Mouse (Mus musculus) heart, postnatal 14 days (tissue): ENCODE measurements around the gene Rtl6. TPM values are rescaled to one million over a fixed set of nuclear protein-coding genes. Genes with fewer than 3 reads are reported as not detected.
A peak's percentile ranks its signal among the peaks of the same experiment; 100 is the strongest.

Experiments
- DNase-seq, 2 experiments: peaks; one replicate each; pipeline ENCODE4 v3.0.0; 2021 to 2022
- intact Hi-C: fragments of 180-260 bp; cut with DNase I; formaldehyde crosslinking; loops from one replicate; pipeline ENCODE4 v1.15.1; 2025
- long read RNA-seq, 2 experiments: library from polyadenylated mRNA; stranded (forward); transcript quantifications; one replicate each; pipeline ENCODE4 v2.0.0; 2021
- total RNA-seq, 2 experiments: library from RNA; stranded (reverse); gene quantifications; 2 replicates each; pipeline ENCODE4 v1.2.3; 2021

Gene Rtl6
- total RNA-seq = 1 to 10 TPM; 7.2 to 7.4 TPM
- long read RNA-seq, experiment 1, full-length matches to known transcripts = 19 of 19 reads
- long read RNA-seq, experiment 1, partial matches to known transcripts = 0 of 19 reads
- long read RNA-seq, experiment 1, other reads (novel, unspliced or antisense) = 0 of 19 reads
- long read RNA-seq, experiment 2, full-length matches to known transcripts = 8 of 8 reads
- long read RNA-seq, experiment 2, partial matches to known transcripts = 0 of 8 reads
- long read RNA-seq, experiment 2, other reads (novel, unspliced or antisense) = 0 of 8 reads

DNA sequence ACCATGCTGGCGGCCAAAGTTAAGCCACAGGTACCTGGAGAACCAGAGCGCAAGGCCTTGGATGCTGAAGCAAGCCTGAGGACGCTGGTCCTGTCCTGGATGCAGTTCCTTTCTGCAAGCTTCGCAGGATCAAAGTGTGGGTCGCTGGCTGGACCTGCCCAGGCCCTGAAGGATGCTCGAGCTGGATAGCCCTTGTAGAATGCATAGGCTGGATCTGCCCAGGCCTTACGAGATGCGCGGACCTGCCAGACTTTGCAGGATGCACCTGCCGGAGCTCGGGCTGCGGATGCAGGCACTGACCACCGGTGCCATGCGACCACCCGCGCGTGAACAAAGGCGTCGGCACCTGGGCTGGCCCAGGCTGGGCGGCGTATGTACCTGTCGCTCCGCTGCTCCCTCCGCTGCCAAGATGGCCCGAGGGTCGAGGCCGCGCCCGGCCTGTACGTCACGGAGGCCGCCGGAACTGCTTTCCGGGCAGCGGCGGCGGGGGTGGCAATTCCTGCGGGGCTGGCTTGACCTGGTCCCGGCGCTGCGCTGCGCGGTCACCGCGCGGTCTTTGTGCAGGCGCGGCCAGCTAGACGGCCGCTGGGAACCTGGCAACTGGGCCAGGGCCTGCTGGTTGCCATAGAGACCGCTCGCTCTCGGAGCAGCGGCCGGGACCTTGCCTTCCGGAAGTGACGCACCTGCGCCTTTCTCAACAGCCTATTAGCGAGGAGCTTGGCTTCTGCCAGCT is at the start of gene Rtl6:
Rtl6 (minus strand) TSS at position 635 of the 733 bp plus-strand sequence.
- peak; percentile 84 to 87 for DNase-seq
- intact Hi-C loops = no loop called here

DNA sequence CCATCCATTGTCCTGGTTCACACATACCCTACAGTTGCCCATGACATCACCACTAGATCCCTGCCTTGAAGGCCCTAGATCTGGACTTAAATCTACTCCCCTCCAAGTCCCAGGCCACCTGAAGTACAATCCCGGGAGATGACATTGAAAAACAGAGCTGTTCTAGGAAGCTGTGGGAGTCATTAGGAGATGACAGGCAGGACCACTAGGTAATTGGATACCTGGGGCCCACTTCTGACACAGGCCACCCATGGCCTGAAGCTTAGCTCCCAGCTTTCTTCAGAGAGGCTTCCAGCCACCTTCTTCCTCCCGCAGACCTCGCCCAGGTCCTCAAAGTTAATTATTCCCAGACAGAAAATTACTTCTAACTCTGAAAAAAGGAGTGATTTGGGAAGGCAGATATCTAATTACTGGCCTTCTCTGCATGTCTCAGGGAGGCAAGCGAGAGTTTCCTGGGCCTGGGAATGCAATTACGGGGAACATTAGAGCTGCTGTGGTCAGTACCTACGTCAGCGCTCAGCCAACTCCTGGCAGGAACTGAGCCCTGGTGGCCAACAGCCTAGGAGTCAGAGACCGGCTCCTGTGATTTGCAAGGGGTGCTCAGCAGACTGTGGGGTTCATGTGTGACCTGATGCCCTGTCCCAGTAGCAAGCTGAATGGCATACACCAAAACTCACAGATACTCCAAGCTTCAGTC is 45.8 kb upstream of the Rtl6 start:
- intact Hi-C loops = no loop called here
- no peak for DNase-seq

DNA sequence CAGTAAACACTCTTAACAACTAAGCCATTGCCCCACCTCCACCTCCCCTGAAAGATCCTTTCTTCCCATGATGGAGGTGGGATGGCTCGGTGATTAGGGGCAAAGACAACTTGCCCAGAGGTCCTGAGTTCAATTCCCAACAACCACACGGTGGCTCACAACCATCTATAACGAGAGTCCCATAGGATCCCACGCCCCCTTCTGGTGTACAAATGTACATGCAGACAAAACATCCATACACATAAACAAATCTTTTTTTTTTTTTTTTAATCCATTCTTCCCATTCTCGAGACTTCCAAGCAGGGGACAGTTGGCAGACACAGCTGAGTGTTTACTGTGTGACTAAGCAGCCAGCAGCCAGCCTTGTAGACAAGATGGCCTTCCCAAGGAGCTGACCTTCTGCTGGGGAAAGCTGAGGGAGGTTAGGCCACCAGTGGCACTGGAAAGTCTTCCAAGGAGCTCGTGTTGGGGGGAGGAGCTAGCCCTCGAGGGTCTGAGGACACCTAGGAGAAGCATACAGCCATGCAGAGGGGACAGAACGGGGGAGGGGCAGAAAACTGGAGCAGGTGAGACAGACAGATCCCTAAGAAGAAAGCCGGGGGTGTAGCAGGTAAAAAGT is 43.5 kb upstream of the Rtl6 start:
- intact Hi-C loops = no loop called here
- DNase-seq = no peak

DNA sequence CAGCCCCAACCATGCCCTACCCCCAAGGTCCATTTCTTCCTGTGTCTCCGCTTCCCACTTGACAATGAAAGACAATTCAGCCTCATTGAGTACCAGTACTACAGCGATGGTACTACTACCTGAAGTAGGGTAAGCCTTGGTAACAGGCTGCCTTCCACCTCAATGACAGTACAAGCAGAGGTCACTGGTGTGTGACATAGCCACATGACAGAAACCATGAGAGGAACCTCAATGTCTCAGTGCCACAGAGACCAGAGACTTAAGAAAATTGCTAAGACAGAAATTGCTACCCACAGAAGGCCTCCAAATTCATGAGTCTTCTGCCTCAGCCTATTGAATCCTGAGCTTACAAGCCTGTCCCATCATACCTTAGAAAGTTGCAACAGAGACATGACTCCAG is 41.3 kb upstream of the Rtl6 start:
- DNase-seq = no peak
- intact Hi-C loops = loop anchor here (5.0 kb wide), 1 partner anchor 337 kb away; no protein-coding TSS in a partner anchor

DNA sequence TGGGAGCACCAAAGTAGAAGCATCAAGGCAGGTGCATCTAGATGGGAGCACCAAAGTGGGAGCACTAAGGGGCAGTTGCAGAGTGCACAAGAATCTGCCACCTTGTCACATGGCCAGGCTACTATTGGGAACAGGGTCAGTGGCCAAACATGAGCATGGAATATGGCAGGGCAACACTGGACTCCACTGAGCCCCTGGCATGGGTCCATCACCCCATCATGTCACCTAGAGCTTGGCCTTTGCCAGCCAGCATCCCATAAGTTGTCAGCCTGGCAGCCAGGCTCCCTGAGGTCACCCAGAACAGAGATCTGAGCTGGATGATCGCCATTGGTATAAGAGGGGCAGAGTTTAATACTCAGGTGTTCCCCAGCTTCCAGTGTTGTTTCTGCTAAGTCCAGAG is 40.2 kb upstream of the Rtl6 start:
- DNase-seq = no peak
- intact Hi-C loops = loop anchor here (5.0 kb wide), 1 partner anchor 336 kb away; no protein-coding TSS in a partner anchor

DNA sequence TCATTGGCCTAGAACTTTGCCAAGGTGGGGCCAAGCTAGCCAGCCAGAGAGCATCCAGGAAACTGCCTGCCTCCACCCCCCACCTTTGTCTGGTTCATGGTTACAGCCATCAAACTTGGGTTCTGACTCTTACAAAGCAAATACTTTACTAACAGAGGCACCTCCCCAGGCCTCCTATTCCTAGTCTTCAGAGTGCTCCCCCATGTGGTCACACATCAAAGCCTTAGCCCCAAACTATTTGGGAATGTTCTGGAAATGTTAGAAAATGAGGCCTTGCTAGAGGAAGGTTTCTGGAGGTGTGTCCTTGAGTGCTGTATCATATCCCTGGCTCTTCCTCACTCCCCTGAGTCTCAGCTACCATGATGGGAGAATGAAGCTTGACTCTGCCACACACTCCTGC is 39.4 kb upstream of the Rtl6 start:
- intact Hi-C loops = loop anchor here (5.0 kb wide), 1 partner anchor 335 kb away; no protein-coding TSS in a partner anchor

DNA sequence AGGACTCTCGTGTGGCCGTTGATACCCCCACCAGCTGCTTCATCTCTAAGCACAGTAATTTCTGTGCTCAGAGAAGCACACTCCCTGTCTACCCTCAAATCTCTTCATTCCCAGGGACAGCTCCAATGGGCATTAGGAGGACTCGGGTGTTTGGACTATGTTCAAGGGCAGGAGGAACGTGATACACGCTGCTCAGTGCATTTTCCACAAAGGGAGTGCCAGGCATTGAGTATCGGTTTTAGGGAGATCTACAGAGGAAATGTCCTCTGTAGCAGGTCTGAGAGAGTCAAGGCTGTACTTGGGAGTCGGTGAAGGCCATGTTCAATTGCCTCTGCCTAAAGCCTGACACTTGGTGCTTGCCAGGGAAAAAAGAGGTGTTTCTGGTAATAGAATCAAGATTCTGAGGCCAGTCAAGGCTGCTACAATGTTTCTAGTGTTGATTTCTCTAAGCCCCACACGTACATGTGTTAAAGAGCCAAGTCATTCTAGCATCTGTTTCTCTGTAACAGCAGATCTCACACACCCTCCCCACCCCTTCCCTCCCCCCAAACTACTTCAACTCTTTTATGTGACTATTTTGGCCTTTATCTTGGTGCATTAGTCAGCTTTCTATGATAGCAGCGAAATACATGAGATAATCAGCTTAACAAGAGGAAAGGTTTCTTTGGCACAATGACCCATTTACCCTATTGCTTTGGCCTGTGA is 37.8 kb upstream of the Rtl6 start:
- intact Hi-C loops = loop anchor here (5.0 kb wide), 1 partner anchor 333 kb away; no protein-coding TSS in a partner anchor
- no peak for DNase-seq

More for the DNA sequence above, 39.4 kb upstream of the Rtl6 start:
- DNase-seq = no peak

DNA sequence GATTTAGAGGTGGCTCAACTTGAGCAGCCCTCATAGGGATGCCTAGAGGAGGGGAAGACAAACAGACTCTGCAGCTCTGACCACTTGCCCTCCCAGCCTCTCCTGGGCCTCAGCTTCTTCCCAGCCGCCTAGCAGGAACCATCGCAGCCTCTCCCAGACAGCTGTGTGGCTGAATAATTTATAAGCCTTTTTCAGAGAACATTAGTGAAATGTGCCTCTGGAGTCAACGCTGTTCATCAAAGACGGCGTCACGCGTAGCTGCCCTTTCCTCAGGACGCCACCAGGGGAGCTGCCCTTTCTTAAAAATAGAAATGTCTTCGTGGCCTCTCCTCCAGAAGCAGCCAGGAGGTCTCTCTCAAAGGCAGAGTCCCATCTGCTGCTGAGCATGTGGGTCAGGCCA is 35.9 kb upstream of the Rtl6 start:
- peak in 1 of 2 experiments; percentile 26 for DNase-seq
- intact Hi-C loops = no loop called here

DNA sequence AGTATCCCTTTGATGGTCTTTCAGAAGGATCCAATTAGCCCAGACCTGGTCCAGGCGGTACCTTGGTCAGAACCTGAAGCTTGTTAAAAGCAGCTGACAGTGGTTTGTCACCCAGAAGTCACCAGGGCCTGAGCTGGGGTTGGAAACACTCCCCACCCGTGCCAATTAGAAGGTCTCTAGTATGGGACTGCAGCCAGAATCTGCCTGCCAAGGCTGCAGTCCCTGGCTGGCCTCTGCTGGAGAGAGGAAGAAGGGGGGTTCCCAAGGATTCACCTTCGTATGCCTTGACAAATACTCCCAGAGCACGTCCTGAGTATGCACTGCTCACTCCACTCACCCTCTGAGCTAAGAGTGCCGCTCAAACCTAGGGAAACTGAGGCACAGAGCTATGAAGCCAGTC is 34.6 kb upstream of the Rtl6 start:
- intact Hi-C loops = no loop called here
- peak; percentile 35 to 47 for DNase-seq

DNA sequence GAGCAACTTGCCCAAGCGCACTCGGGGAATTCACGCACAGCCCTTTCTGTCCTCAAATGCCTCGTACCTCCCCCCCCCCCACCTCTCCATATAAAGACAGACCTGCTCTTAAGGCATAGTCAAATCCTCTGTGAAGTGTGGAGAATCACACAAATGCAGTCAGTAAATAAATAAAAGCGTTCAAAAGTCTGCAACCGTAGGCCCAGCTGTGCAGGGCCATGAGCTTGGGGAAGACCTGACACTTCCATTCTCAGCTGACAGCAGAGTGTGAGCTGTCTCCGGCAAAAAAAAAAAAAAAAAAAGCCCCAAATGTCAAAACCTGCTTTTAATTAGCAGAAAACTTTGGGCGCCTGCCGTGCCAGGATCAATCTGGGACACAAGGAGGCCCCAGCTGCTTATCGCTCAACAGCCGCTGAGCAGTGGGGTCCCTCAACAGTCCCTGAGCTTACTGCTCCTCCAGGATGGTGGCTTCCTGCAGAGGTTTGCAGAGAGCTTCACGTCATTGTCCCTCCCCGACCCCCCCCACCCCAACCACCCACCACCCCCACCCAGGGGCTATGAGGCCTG is 34.0 kb upstream of the Rtl6 start:
- no peak for DNase-seq
- intact Hi-C loops = no loop called here

DNA sequence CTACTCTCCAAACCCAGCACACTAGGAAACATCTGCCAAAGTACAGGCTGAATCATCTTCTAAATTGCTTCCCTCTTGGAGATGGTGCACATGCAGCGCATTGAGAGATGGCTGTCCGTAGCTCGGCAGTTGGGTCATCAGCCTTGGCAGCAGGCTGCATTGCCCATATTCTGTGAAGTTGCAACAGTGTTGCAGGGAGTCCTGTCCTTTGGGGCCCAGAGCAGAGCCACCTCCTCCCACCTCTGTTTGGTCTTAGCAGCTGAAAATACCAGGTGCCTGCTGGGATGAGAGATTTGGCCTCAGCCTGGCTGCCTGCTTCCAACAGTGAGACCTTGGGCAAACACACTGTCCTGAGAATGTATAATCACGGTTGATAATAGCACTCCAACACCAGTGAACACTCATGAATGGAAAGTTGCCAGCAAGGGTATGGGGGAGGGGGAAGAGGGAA is 30.8 kb upstream of the Rtl6 start:
- intact Hi-C loops = no loop called here
- DNase-seq = peak in 1 of 2 experiments; percentile 17

DNA sequence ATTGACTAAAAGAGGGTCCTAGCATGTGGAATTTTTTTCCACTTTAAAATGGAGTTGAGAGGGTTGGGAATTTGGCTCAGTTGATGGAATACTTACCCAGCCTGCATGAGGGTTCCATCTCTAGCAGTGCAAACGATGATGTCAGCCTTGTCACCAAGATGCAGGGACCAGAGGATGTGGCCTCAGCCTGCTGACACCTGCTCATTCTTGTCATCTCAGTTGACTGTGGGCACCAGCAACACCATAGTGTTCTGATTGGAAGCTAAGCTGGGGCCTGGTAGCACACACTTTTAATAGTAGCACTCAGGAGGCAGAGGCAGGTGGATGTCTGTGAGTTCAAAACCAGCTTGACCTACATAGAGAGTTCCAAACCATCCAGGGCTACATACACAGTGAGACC is 21.0 kb upstream of the Rtl6 start:
- intact Hi-C loops = no loop called here
- DNase-seq = no peak

DNA sequence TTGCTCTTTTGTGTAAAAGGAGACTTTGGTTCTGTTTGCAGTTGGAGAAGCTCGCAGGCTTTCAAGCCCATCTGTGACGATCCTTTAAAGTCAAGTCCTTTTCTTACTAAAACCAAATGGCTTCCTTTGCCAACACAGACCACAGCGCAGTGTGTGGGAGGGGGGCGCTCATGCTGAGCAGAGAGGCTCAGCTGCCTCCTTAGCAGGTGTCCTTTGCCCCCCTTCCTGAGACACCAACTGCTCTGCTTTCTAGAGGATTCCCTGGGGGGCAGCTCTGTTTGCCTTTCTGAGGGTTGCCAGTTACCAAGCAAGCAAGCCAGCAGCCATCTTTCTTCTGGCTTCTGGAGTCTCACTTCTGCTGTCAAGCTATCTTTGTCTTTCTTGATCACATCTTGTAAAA is 19.4 kb upstream of the Rtl6 start:
- intact Hi-C loops = no loop called here
- no peak for DNase-seq

DNA sequence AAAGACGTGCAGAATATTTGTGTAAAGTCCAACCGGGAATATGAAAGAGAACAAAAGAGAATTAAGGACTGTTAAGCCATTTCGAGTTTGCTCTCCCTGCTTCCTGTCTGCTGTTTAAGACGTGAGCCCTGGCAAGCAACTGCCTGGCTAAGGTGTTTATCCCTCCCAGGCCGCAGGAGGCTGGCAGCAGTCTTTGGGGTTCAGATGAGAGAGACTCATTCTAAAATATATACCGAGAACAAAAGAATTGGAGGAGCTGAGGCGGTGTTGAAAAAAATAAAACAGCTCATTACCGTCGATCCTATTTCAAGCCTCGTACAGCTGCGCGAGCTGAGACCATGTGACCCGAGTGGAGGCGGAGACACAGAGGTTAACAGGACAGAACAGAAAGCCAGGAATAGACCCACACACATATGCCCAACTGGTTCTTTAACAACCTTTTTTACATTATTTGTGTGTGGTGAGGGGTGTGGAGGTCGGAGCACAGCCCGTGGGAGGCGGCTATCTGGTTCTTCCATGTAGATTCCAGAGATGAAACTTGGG is 9.0 kb upstream of the Rtl6 start:
- no peak for DNase-seq
- intact Hi-C loops = no loop called here

DNA sequence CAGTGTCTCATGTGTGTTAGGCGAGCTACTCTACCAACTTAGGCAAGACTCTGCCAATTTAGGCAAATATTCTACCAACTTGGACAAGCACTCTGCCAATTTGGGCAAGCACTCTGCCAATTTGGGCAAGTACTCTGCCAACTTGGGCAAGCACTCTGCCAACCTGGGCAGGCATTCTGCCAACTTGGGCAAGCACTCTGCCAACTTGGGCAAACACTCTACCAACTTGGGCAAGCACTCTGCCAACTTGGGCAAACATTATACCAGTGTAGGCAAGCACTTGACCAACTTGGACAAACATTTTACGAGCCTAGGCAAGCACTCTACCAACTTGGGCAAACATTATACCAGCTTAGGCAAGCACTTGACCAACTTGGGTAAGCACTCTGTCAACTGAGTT is 3.9 kb upstream of the Rtl6 start:
- DNase-seq = no peak
- intact Hi-C loops = no loop called here

DNA sequence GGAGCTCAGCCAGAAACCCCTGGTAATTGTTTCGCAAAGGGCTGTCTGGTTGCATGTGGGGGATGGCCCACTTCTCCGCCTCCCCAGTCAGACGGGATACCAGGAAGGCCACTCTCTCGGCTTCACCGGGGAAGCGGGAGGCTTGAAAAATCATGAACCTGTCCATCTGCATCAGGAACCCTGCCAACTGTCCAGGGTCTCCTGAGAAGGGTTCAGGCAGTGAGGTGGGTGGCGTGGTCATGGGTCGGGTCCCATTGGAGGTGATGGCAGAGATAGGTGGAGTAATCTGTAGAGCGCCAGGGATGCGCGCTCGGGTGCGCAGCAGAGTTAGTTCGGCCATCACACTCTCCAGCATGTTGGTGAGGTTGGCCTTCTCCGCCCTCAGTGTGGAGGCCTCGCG is 949 bp downstream of the Rtl6 start:
- DNase-seq = no peak
- intact Hi-C loops = no loop called here

DNA sequence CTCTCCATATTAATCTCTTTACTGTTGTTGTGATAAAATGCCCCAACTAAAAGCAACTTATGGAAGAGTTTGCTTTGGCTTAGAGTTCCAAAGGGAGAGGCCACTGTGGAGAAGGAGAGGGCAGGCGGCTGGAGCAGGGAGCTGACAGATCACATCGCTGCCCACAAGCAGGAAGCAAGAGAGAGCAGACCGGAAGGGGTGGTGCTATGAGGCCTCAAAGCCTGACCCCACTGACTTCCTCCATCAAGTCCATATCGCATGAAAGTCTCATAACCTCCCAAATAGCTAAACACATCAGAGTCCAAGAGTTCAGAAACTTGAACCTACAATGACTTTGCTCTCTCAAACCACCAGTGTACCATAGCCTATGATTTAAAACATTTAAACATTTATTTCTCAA is 6.6 kb downstream of the Rtl6 start:
- intact Hi-C loops = no loop called here

DNA sequence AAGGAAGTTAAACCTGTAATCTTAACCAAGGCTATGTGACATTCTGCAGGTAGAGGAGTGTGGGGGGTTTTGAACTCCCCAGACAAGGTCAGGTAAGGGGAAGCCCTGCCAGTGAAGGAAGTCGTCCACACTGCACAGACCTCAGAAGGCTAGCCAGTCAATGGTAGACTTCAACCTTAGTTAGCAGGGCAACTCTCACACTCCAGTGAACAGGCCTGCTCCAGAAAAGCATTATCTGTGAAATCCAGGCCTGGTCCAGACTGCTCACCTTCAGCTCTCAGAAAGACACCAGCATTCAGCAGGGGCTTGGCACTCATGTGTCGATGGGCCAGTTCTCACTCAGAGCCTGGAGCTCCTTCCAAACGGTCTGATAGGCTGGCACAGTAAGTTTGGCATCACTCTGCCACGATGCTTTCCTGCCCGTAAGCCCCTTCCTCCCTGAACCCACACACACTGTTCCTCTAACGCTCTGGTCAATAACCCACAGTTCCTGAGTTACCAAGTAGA is 8.3 kb downstream of the Rtl6 start:
- intact Hi-C loops = no loop called here
- no peak for DNase-seq

More for the DNA sequence above, 6.6 kb downstream of the Rtl6 start:
- no peak for DNase-seq

DNA sequence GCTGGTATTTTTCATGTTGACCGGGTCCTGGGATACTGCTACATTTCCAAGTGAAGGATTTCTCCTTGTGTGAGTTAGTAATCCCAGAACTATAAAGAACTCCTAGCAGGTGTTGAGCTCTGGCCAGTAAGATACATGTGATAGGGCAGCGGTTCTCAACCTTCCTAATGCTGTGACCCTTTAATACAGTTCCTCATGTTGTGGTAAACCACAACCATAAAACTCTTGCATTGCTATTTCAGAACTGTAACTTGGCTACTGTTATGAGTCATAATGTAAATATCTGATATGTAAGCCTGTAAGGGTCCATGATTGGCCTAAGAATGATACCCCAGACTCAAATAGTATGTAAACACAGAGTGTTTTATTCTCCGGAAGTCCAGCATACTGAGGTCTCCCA is 11.6 kb downstream of the Rtl6 start:
- no peak for DNase-seq
- intact Hi-C loops = no loop called here
